Comparison of ENCODE assay signal across 15 mouse cellular contexts in genomic region chr7:114169381-114169780, GRCm38 (mm10). TPM values are rescaled to one million over a fixed set of nuclear protein-coding genes. Genes with fewer than 3 reads are reported as not detected.
DNase-seq lines count a peak whose midpoint lies in the region; ATAC-seq and TF ChIP-seq lines count a peak whose summit lies in the region.
"Had no signal": no experiment of that assay in that cellular context is flagged by ENCODE, and none has a peak within 500 bp of the region (broad histone marks: within the 10 kb centered on the region; RNA-seq: fewer than 3 reads in every experiment).

No protein-coding gene starts in this region.

- no peaks in the 10 kb centered on the region for H3K27me3 ChIP-seq in heart, embryonic 10.5 days (ENCODE audit: insufficient read depth, poor library complexity, severe bottlenecking)
- H3K27me3 ChIP-seq in kidney, embryonic 14.5 days (ENCODE audit: control insufficient read depth, insufficient read depth, low read length): no peaks in the 10 kb centered on the region
- no peaks in the 10 kb centered on the region for H3K27me3 ChIP-seq in lung, postnatal 0 days (replicated peaks; ENCODE audit: insufficient read depth, low read length)
- H3K27me3 ChIP-seq: embryonic facial prominence, embryonic 13.5 days; forebrain, embryonic 12.5 days had no signal

- H3K9me3 ChIP-seq in heart, embryonic 10.5 days: no peaks in the 10 kb centered on the region
- no peaks in the 10 kb centered on the region for H3K9me3 ChIP-seq in kidney, embryonic 14.5 days (ENCODE audit: control insufficient read depth, low read length)
- no peaks in the 10 kb centered on the region for H3K9me3 ChIP-seq in lung, postnatal 0 days (ENCODE audit: low read length)
- H3K9me3 ChIP-seq: embryonic facial prominence, embryonic 13.5 days; forebrain, embryonic 12.5 days had no signal

- no peak for TF ChIP-seq CTCF in lung, postnatal 0 days (IDR thresholded peaks at IDR 0.05)

- H3K4me1 ChIP-seq in heart, embryonic 10.5 days: peaks cover 39% of the 10 kb centered on the region
- H3K4me1 ChIP-seq in kidney, embryonic 14.5 days (ENCODE audit: control insufficient read depth, insufficient read depth, low read length): peaks cover 9% of the 10 kb centered on the region; the same call in 1 of the 2 replicates
- H3K4me1 ChIP-seq in lung, postnatal 0 days (ENCODE audit: insufficient read depth, low read depth, low read length): peaks cover 8% of the 10 kb centered on the region; the same call in 1 of the 2 replicates
- H3K4me1 ChIP-seq: forebrain, embryonic 12.5 days had no signal

- no peak for TF ChIP-seq EP300 in lung, postnatal 0 days (IDR thresholded peaks at IDR 0.05)

- WGBS in heart, embryonic 10.5 days: 79% methylated on average over 2 of the region's 2 CpGs
- 74% methylated on average over 2 of the region's 2 CpGs for WGBS in kidney, embryonic 14.5 days
- 64% methylated on average over 2 of the region's 2 CpGs for WGBS in lung, postnatal 0 days

- DNase-seq in heart, embryonic 10.5 days (ENCODE audit: low spot score): no peak
- no peak for DNase-seq in heart, postnatal 10 days
- DNase-seq in kidney, adult 11 months: peak; percentile 52
- no peak for DNase-seq in lung, postnatal 0 days (ENCODE audit: low spot score)
- DNase-seq in lung, postnatal 36 days: no peak
- no peak for DNase-seq in B cell, adult 2 months
- DNase-seq: cerebellum, adult 11-12 months; cerebellum, adult 9-10 months; cerebellum, postnatal 25 days had no signal

- no peak overlapping the region for H3K4me3 ChIP-seq in heart, embryonic 10.5 days
- no peak overlapping the region for H3K4me3 ChIP-seq in kidney, embryonic 14.5 days (ENCODE audit: low read length)
- no peak overlapping the region for H3K4me3 ChIP-seq in lung, postnatal 0 days (ENCODE audit: low read depth, low read length)
- H3K4me3 ChIP-seq: embryonic facial prominence, embryonic 13.5 days; forebrain, embryonic 12.5 days had no signal

- H3K4me2 ChIP-seq in kidney, embryonic 14.5 days (replicated peaks; ENCODE audit: low read depth, low read length): no peak overlapping the region
- no peak overlapping the region for H3K4me2 ChIP-seq in lung, postnatal 0 days (replicated peaks; ENCODE audit: low read depth, low read length)
- H3K4me2 ChIP-seq: embryonic facial prominence, embryonic 13.5 days; forebrain, embryonic 12.5 days had no signal

- intact Hi-C loops in heart, postnatal 10 days (cut with DNase I): no loop called here

- no peak overlapping the region for H3K9ac ChIP-seq in kidney, embryonic 14.5 days (ENCODE audit: low read depth, low read length)
- H3K9ac ChIP-seq in lung, postnatal 0 days (replicated peaks; ENCODE audit: low read depth): no peak overlapping the region
- H3K9ac ChIP-seq: embryonic facial prominence, embryonic 13.5 days; forebrain, embryonic 12.5 days had no signal

- H3K27ac ChIP-seq in heart, embryonic 10.5 days: peak overlapping the region; percentile 53
- H3K27ac ChIP-seq in kidney, embryonic 14.5 days (ENCODE audit: low read depth, low read length): no peak overlapping the region
- H3K27ac ChIP-seq in lung, postnatal 0 days (ENCODE audit: low read length): 0 out of 2 replicates have a peak overlapping the region, but pooled peaks have one; percentile 51
- H3K27ac ChIP-seq: embryonic facial prominence, embryonic 13.5 days; forebrain, embryonic 12.5 days had no signal

- no peak for ATAC-seq in kidney, embryonic 14.5 days (ENCODE audit: low FRiP score, low TSS enrichment)
- ATAC-seq in lung, postnatal 0 days: no peak
- ATAC-seq: forebrain, embryonic 16.5 days; hindbrain, embryonic 16.5 days had no signal

- H3K36me3 ChIP-seq in heart, embryonic 10.5 days: no peaks in the 10 kb centered on the region
- H3K36me3 ChIP-seq in kidney, embryonic 14.5 days (ENCODE audit: control insufficient read depth, insufficient read depth, low read length): no peaks in the 10 kb centered on the region
- H3K36me3 ChIP-seq in lung, postnatal 0 days (ENCODE audit: insufficient read depth, low read length): no peaks in the 10 kb centered on the region
- H3K36me3 ChIP-seq: embryonic facial prominence, embryonic 13.5 days; forebrain, embryonic 12.5 days had no signal

RNA-seq across cellular contexts. Expression of gene Rras2, which starts 51.8 kb away (rescaled TPM):
- 51.8 and 57.5 TPM in 2 replicates for polyA plus RNA-seq in heart, embryonic 10.5 days (2016; fragmentation: Nextera tagmentation; extraction: Ambion mirVana)
- 10 to 100 TPM; 50.2 to 66.9 TPM for total RNA-seq in heart, postnatal 10 days (2021)
- 35.2 and 46.4 TPM in 2 replicates for polyA plus RNA-seq in kidney, embryonic 14.5 days (2014; fragmentation: Nextera tagmentation; extraction: Ambion mirVana)
- 77.7 and 83.6 TPM in 2 replicates for polyA plus RNA-seq in lung, postnatal 0 days (2015; fragmentation: Nextera tagmentation; extraction: Ambion mirVana)
- total RNA-seq: MEL had no signal
